Mouse (Mus musculus) ES-E14 (cell line): Measurements from ENCODE around the gene Cd37. TPM values are rescaled to one million over a fixed set of nuclear protein-coding genes. Genes with fewer than 3 reads are reported as not detected.

Source experiments
- DNase-seq: peaks from one replicate; pipeline ENCODE4 v3.0.0-alpha.2; 2013; ENCODE audit warnings: low read depth, low spot score
- H3K27ac ChIP-seq: 2 replicates; pipeline ENCODE4 v1.5.1; 2012; ENCODE audit warnings: low read depth, mild to moderate bottlenecking, low read length, moderate library complexity, mixed read lengths; ENCODE audit not compliant: poor library complexity, insufficient read depth, severe bottlenecking
- H3K36me3 ChIP-seq: 2 replicates; pipeline ENCODE4 v1.6.1; 2012; ENCODE audit warnings: mild to moderate bottlenecking, low read length, moderate library complexity, mixed read lengths; ENCODE audit not compliant: control insufficient read depth, poor library complexity, insufficient read depth, severe bottlenecking
- H3K4me1 ChIP-seq, 2 experiments: fragments of 150-350 bp in 1 of 2; sonication (generic) in 1 of 2; 2 replicates each; pipeline ENCODE4 v1.6.1; 2012; ENCODE audit warnings: low read length in 2 of 2, mild to moderate bottlenecking in 1 of 2, mixed read lengths in 1 of 2; ENCODE audit not compliant: control insufficient read depth in 2 of 2, insufficient read depth in 2 of 2, poor library complexity in 1 of 2
- H3K4me3 ChIP-seq, 2 experiments: fragments of 150-350 bp in 1 of 2; sonication (generic) in 1 of 2; 2 replicates each; pipeline ENCODE4 v1.5.1; 2012; ENCODE audit warnings: low read length in 2 of 2, low read depth in 1 of 2, mild to moderate bottlenecking in 1 of 2, mixed read lengths in 1 of 2; ENCODE audit not compliant: insufficient read depth in 1 of 2, poor library complexity in 1 of 2, severe bottlenecking in 1 of 2
- H3K9ac ChIP-seq: 2 replicates; pipeline ENCODE4 v1.6.1; 2012; ENCODE audit warnings: low read depth, mild to moderate bottlenecking, low read length, mixed read lengths; ENCODE audit not compliant: poor library complexity, insufficient read depth, severe bottlenecking
- H3K9me3 ChIP-seq: fragments of 150-350 bp; sonication (generic); 2 replicates; pipeline ENCODE4 v1.6.1; 2012; ENCODE audit warnings: low read depth, mild to moderate bottlenecking, low read length; ENCODE audit not compliant: control insufficient read depth, insufficient read depth
- CHD2 ChIP-seq: IDR thresholded peaks from 2 replicates; pipeline ENCODE4 v1.6.1; 2014; ENCODE audit warnings: mild to moderate bottlenecking, low read depth, low read length, inconsistent platforms
- HCFC1 ChIP-seq: IDR thresholded peaks from 2 replicates; pipeline ENCODE4 v1.6.1; 2012; ENCODE audit warnings: low read length, inconsistent platforms, borderline replicate concordance; ENCODE audit not compliant: insufficient read depth
- MAFK ChIP-seq: IDR thresholded peaks from 2 replicates; pipeline ENCODE4 v1.6.1; 2014; ENCODE audit warnings: mild to moderate bottlenecking, low read depth, low read length, inconsistent platforms; ENCODE audit not compliant: insufficient read depth
- ZC3H11A ChIP-seq: IDR thresholded peaks from 2 replicates; pipeline ENCODE4 v1.6.1; 2012; ENCODE audit warnings: low read depth, mild to moderate bottlenecking, inconsistent platforms, low read length, borderline replicate concordance
- ZNF384 ChIP-seq: IDR thresholded peaks from 2 replicates; pipeline ENCODE4 v1.6.1; 2012; ENCODE audit warnings: low read depth, low read length, inconsistent platforms
- in situ Hi-C, 2 experiments: fragments of 600-800 bp; cut with MboI; formaldehyde crosslinking; loops; one replicate each; pipeline ENCODE4 v1.15.1; 2025; ENCODE audit warnings: low sequenced_read_pairs in 2 of 2, inconsistent platforms in 1 of 2; ENCODE audit not compliant: unreplicated experiment in 2 of 2
- total RNA-seq: library from RNA; depleted of rRNA; stranded (reverse); fragments of 300-350 nt; gene quantifications from 2 replicates; pipeline ENCODE4 v1.2.3, GENCODE M21; 2012

Cd37 gene
- total RNA-seq, 1 experiment = 50.8 TPM

- DNase-seq = no peak
- H3K4me3 ChIP-seq = no peak overlapping the region
- H3K9me3 ChIP-seq = no peaks in the 10 kb centered on the region
- no peak for TF ChIP-seq HCFC1
- no peak for TF ChIP-seq MAFK
- TF ChIP-seq CHD2 = no peak
- no peak for TF ChIP-seq ZNF384
- TF ChIP-seq ZC3H11A = no peak
- no peak overlapping the region for H3K27ac ChIP-seq
- H3K36me3 ChIP-seq = no peaks in the 10 kb centered on the region
- H3K4me1 ChIP-seq = peaks cover 9 to 21% of the 10 kb centered on the region in 2 experiments
- in situ Hi-C loops = no loop called here
- peak overlapping the region; percentile 10; the same call in 1 of the 2 replicates for H3K9ac ChIP-seq
These were observed 34.0 kb upstream of the Cd37 start for GRCm38 (mm10) chr7:45272786-45273412.

- Histone ChIP-seq H3K9ac (no peak overlapping the region), H3K27ac (no peak overlapping the region), H3K4me1 (peaks cover 3 to 10% of the 10 kb centered on the region in 2 experiments; a peak in 2 of 4 replicates), H3K9me3 (no peaks in the 10 kb centered on the region), H3K4me3 (no peak overlapping the region), H3K36me3 (no peaks in the 10 kb centered on the region)
- DNase-seq = no peak
- in situ Hi-C loops = no loop called here
- TF ChIP-seq MAFK (no peak), HCFC1 (no peak), ZNF384 (no peak), CHD2 (no peak), ZC3H11A (no peak)
These were observed 26.6 kb upstream of the Cd37 start for GRCm38 (mm10) chr7:45265518-45265917.

GRCm38 (mm10) chr7:45264348-45264747, 25.4 kb upstream of the Cd37 start:
- in situ Hi-C loops = no loop called here
- Histone ChIP-seq H3K4me3 (no peak overlapping the region), H3K9ac (no peak overlapping the region), H3K9me3 (no peaks in the 10 kb centered on the region), H3K27ac (no peak overlapping the region), H3K4me1 (peaks cover 3 to 10% of the 10 kb centered on the region in 2 experiments; a peak in 2 of 4 replicates), H3K36me3 (no peaks in the 10 kb centered on the region)
- no peak for DNase-seq
- no peak for TF ChIP-seq MAFK
- TF ChIP-seq ZNF384 = no peak
- no peak for TF ChIP-seq CHD2
- TF ChIP-seq ZC3H11A = no peak
- no peak for TF ChIP-seq HCFC1

DNA sequence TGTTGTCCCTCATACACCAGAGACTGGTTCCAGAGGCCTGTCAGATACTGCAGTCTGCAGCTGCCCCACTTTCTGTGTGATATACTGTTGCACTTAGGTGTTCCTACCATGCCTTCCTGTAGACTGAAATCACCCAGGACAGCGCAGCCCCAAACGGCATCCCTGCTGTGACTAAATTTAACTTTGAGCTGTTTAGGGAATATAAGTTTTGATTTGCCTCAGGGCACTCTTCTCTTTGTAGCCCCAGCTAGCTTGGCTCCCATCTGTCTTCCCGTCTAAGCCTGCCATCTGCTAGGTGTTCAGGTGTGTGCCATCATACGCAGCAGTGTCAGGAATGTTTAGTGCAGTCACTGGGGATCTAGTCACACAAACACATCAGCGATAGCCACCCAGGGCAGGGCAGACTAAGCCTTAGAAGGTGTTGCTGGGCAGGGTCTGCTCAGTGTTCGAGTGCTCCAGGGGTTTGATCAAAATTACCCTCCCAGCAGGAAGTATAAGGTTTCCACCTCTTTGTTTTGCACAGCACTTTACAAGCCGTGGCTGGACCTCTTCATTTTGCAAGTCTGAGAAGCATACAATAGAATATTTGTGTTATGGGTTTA, 24.2 kb upstream of the Cd37 start:
- Histone ChIP-seq H3K27ac (no peak overlapping the region), H3K9ac (no peak overlapping the region)
- DNase-seq = no peak

More for the DNA sequence above, 24.2 kb upstream of the Cd37 start:
- in situ Hi-C loops = no loop called here
- Histone ChIP-seq H3K4me3 (no peak overlapping the region), H3K4me1 (peaks cover 3 to 6% of the 10 kb centered on the region in 2 experiments; a peak in 2 of 4 replicates), H3K36me3 (no peaks in the 10 kb centered on the region), H3K9me3 (no peaks in the 10 kb centered on the region)
- no peak for TF ChIP-seq ZC3H11A
- no peak for TF ChIP-seq MAFK
- no peak for TF ChIP-seq CHD2
- TF ChIP-seq HCFC1 = no peak
- no peak for TF ChIP-seq ZNF384
